Mouse (Mus musculus): ENCODE measurements around the gene Ssmem1. TPM values are rescaled to one million over a fixed set of nuclear protein-coding genes. Genes with fewer than 3 reads are reported as not detected.

Gene Ssmem1
- total RNA-seq, 2 experiments from 2014 or later, result 0.25 to 1.3 TPM

DNA sequence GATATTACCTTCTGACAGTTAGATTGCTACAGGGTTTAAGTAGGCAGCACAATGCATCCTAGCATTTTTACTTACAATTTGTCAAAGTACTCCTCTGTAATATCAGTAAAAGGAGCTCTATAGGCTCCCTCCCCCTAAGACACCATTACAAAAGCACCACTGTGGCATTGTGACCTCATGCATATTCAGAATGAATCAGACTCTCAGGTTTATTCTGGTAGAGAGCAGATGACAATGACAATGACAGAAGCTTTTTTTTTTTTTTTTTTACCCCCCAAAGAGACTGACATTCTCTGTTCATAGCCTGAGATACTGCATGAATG lies 41.5 kb downstream of the Ssmem1 start:
- no peak for DNase-seq (ENCODE audit: low spot score in 2 of 2)
- intact Hi-C loops (cut with DNase I), result loop anchor here (2.0 to 5.0 kb wide), 2 partner anchors 42 to 126 kb away; partner anchors contain the start of genes Ssmem1 and Tmem209

DNA sequence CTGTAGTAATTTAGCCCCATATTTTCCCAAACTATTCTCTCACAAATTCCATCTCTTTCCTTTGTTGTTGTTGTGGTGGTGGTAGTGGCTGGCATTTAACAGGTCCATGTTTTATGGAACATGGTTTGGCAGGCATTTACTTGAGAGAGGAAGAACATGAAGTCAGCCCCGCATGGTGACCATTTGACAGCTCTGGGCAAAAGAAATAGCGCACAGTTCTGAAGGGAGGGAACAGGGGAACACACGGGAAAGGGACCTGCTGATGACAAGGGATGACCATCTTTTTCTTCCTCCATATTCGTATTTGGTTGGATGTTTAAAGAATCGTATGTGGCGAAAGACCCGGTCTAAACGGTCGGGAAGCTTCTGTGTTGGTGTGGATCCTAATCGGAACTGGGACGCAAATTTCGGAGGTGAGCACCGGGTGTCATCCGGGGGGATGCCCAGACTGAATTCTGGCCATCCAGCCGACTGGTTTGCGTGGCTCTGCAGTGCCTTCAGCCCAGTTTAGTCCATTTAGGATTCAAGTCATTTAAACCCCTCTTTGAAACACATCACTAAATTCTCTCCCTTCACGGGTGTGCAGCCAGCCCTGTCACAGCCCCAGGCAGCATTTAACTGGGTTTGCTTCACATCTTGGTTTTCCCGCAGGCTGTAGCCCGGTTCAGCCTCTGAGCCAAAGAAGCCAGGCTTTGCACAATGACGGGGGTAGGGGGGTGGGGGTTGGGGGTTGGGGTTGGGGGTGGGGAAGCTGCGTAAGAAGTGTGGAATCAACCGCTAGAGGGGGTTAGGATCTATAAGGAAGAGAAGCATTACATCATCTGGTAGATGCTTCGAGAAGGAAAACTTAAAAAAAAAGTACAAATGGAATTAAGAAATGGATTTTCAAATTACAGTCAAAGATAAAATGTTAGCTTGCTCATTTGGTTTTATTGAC lies 42.3 kb downstream of the Ssmem1 start:
- DNase-seq (ENCODE audit: low spot score in 2 of 2), result peak in 1 of 2 experiments; percentile 70
- intact Hi-C loops (cut with DNase I), result loop anchor here (2.0 to 5.0 kb wide), 2 partner anchors 43 to 125 kb away; partner anchors contain the start of genes Ssmem1 and Tmem209

DNA sequence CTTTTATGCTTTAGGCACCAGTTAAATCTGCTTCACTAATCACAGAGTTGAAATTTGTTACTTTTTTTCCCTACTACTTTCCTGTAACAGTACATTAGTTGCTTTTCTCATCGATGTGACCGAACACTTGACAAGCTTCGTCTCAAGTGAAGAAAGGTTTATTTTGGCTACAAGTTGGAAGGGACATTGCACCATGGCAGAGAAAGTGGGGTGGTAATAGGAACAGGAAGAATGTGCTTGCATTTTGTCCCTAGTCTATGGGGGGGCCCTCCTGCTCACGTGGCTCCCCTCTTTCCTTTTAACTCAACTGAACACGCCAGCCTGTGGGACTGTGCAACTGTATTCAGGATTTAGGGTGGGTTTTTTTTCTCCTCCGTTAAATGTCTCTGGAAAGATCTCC lies 43.0 kb downstream of the Ssmem1 start:
- DNase-seq (ENCODE audit: low spot score in 2 of 2), result no peak
- intact Hi-C loops (cut with DNase I), result loop anchor here (5.0 kb wide), 1 partner anchor 125 kb away; no protein-coding TSS in a partner anchor

DNA sequence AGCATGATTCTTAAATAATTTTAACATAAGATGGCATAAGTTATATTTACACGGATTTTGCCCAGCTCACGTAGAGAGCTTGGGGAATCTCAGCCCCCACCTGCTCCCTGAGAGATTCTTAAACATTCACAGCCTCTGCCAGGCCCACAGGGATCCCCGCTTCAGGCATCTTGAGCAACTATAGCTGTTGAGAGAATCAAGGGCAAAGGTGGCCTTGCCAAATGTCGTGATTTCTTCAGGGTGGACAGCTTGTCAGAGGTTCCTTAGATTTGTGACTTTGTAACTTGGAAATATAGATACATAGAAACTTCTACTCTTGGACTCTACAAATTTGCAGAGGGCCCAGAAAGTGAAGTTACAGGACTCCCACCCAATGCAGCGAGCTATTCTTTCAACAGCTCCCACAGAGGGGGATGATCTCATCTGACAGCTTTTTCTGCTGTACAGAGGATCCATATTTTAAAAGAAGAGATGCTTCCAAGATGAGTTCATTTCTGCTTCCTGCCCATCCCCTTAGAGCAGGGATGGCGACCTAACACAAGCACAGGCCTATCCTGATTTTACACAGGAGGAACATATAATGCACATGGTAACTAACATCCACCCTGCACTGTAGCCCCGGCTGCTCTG lies 43.8 kb downstream of the Ssmem1 start:
- intact Hi-C loops (cut with DNase I), result loop anchor here (5.0 kb wide), 1 partner anchor 124 kb away; no protein-coding TSS in a partner anchor
- peak in 1 of 2 experiments; percentile 25 for DNase-seq (ENCODE audit: low spot score in 2 of 2)

DNA sequence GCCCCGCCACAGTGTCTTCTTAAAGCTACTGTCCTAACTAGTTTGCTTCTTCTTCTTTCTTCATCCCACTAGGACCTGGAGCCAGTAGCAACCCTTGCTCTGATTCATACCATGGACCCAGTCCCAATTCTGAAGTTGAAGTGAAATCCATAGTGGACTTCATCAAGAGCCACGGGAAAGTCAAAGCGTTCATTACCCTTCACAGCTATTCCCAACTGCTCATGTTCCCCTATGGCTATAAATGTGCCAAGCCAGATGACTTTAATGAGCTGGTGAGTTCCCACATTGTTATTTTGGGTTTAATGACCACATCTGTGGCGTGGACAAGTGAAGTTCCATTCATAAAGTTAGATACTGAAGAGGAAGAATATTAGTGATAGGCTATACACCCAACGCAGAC lies 44.4 kb downstream of the Ssmem1 start:
- intact Hi-C loops (cut with DNase I), result loop anchor here (5.0 kb wide), 1 partner anchor 123 kb away; no protein-coding TSS in a partner anchor
- DNase-seq (ENCODE audit: low spot score in 2 of 2), result no peak

DNA sequence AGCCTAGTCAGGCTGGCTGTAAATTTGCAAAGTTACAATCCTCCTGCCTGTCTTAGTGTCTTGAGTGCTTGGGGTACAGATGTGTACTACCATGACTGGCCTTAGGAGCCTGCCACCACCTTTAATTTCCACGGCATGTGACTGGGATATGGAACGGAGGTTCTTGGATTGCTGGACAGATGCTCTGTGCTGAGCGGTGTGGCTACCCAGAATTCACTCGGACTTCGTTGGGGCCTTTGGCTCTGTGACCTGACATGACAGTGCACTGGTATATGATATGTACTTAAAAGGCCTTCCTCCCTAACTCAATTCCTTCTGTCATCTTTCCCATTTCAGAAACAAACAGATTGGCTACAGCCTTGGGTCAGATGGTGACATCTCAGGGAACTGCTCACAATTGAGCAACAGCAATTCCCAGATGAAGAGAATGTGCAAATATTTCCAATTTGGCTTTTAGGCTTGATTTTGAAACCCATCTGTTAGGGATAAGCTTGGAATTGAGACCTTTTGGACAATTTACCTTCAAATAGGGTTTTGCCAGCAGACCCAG lies 45.0 kb downstream of the Ssmem1 start:
- DNase-seq (ENCODE audit: low spot score in 2 of 2), result no peak
- intact Hi-C loops (cut with DNase I), result loop anchor here (5.0 kb wide), 1 partner anchor 123 kb away; no protein-coding TSS in a partner anchor

DNA sequence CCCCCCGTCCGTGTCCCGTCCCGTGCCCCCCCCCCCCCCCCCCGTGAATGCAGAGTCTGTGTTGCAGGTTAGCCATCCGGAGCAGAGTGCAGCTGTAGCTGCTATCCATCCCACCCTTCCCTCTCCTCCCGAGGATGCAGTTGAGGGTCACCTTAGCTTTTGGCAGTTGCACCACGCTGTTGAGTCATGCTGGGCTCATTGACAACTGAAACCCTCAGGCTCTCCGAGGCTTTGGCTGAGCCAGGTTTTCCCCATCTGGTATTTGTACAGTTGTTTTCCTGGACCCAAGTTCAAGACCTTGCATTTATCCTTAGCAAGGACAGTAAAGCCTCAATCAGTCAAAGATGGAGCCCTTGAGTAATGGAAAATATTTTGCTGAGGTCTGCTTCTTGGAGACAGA lies 46.4 kb downstream of the Ssmem1 start:
- intact Hi-C loops (cut with DNase I), result no loop called here
- no peak for DNase-seq (ENCODE audit: low spot score in 2 of 2)

DNA sequence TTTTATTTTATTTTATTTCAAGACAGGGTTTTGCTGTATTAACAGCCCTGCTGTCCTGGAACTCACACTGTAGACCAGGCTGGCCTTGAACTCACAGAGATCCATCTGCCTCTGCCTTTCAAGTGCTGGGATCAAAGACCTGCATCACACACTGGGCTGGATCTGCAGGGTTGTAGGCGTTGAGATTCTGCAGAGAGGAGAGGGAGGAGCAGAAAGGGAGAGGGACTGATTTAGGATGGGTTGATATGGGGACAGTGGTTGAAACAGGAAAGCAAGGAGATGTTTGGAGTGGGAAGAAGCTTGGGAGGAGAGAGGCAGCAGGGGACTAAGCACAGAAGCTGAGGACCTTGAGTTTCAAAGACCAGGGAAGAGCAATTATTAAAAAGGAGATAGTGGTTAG lies 50.1 kb downstream of the Ssmem1 start:
- no peak for DNase-seq (ENCODE audit: low spot score in 2 of 2)
- intact Hi-C loops (cut with DNase I), result no loop called here

DNA sequence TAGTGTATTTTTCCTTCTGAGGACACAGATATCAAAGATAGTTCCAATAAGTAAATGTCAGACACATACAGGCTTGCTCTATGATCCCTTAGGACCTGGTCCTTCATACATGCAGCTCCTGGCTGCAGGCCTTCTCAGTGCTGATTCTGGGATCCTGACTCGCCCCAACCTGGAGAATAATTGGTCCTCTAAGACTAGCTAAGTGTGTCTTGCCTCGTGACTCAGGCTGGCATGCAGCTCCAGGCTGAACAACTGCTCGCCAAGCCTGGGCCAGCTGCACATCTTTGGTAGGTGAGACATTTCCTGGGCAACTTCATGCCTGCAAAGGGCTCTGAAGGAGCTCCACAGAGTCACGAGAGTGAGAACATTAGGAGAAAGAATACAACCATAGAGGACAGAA lies 52.5 kb downstream of the Ssmem1 start:
- no peak for DNase-seq (ENCODE audit: low spot score in 2 of 2)
- intact Hi-C loops (cut with DNase I), result no loop called here

DNA sequence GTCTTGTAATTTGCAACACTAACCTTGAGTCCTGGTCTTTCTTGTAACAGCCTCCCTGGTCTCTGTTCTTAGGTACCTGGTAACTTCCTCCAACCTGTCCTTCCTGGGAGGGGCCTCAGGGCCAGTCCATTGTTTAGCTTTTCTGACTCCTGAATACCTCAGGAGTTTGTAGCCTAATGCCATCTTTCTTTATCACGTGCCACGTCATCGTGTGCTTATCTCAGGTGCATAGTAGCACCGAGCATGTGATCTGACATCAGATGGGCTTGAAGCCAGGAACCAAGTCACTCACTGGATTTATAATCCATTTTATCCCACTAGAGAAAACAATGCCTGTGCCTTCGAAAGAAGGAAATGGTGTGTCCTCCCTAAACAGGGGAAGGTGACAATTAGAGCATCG lies 53.9 kb downstream of the Ssmem1 start:
- DNase-seq (ENCODE audit: low spot score in 2 of 2), result no peak
- intact Hi-C loops (cut with DNase I), result no loop called here

DNA sequence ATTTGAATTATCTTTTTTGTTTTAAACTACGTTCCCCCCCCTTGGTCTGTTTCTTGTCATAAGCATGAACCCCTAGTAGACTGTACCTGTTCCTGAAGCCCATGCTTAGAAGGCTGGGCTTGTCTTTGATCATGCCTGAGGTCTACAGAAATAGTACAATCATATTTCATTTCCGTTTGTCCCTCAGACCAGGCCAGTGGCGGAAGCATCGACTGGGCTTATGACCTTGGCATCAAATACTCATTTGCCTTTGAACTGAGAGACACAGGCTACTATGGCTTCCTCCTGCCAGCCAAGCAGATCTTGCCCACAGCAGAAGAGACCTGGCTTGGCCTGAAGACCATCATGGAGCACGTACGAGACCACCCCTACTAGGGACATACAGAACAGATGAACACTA lies 54.4 kb downstream of the Ssmem1 start:
- intact Hi-C loops (cut with DNase I), result no loop called here
- DNase-seq (ENCODE audit: low spot score in 2 of 2), result no peak

DNA sequence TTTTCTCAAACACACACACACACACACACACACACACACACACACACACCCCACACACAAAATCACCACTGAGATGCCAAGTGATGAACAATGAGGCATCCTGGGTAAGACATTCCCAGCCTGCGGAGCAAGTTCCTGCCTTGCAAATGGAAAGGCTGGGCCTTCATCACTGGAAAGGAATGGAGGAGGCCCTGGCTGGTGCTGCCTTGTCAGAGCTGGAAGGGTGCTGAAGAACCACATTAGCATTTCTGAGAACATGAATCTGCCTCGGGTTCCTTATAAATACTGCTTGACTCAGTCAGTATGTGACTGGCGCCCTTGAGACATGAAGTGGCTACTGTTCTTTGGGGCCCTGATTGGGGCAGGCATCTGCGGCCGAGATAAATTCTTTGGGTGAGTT lies 58.4 kb downstream of the Ssmem1 start, which contains the start of gene Cpa4:
Gene Cpa4, plus strand, starts transcription at position 301 of the 400 bp plus-strand sequence.
- intact Hi-C loops (cut with DNase I), result no loop called here
- DNase-seq (ENCODE audit: low spot score in 2 of 2), result no peak

DNA sequence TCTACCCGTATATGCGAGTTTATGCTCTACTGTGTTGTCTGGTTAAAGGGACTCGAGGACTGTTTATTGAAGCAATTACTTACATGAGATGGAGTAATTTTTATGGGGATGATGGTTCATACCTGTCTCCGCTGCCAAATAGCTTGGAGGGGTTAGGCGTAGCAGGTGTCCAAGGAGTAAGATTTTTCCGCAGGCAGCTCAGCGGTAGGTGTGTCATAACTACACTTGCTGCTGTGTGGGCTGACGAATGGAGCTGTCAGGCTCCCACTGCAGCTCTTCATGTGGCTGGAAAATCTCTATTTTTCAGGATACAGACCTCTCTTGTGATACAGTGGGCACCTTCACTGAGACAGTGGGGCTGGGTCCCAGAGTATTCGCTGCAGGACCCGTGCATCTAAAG lies 59.7 kb downstream of the Ssmem1 start:
- intact Hi-C loops (cut with DNase I), result no loop called here
- peak; percentile 43 to 60 for DNase-seq (ENCODE audit: low spot score in 2 of 2)

Other genes with a start within 250 kb of the Ssmem1 start
- 10 to 100 TPM; 93.9 to 94.4 TPM for gene Ube2h, start 205.3 kb upstream of the Ssmem1 start, total RNA-seq (2021)
- gene Zc3hc1, start 118.8 kb upstream of the Ssmem1 start, total RNA-seq (2021), result 10 to 100 TPM; 22.0 to 24.9 TPM
- gene Klhdc10, start 108.0 kb upstream of the Ssmem1 start, total RNA-seq (2021), result 100 to 1,000 TPM; 135 to 138 TPM
- 10 to 100 TPM; 16.1 to 16.4 TPM for gene Tmem209, start 66 bp upstream of the Ssmem1 start, total RNA-seq (2021)
- 1 to 10 TPM; 2.1 to 3.3 TPM for gene Cpa2, start 31.7 kb downstream of the Ssmem1 start, total RNA-seq (2021)
- gene Cpa4, start 58.5 kb downstream of the Ssmem1 start, total RNA-seq (2021), result under 1 TPM; 0.15 to 0.19 TPM
- not detected for gene Cpa5, start 101.2 kb downstream of the Ssmem1 start, total RNA-seq (2021)
- not detected for gene Cpa1, start 129.4 kb downstream of the Ssmem1 start, total RNA-seq (2021)
- 1 to 10 TPM; 7.2 to 7.4 TPM for gene Cep41, start 183.9 kb downstream of the Ssmem1 start, total RNA-seq (2021)
- gene Mest, start 213.7 kb downstream of the Ssmem1 start, total RNA-seq (2021), result 100 to 1,000 TPM; 115 to 130 TPM

Data from left cerebral cortex, postnatal 14 days (tissue).